Mouse (Mus musculus) cerebellum, adult 2 months (tissue): Measurements from ENCODE around the gene Ctdsp2.

Source experiments
- CTCF ChIP-seq: fragments of 200-500 bp; IDR thresholded peaks from 2 replicates; pipeline ENCODE4 v1.5.1; 2011; ENCODE audit warnings: low read depth, mild to moderate bottlenecking, control low read depth, low read length, moderate library complexity, borderline replicate concordance; ENCODE audit not compliant: insufficient read depth
- POLR2A ChIP-seq: fragments of 200-500 bp; IDR thresholded peaks from 2 replicates; pipeline ENCODE4 v1.6.1; 2011; ENCODE audit warnings: low read length, control low read depth, borderline replicate concordance; ENCODE audit not compliant: insufficient read depth

- no peak for TF ChIP-seq CTCF
- TF ChIP-seq POLR2A, result no peak
These were observed 5.5 kb upstream of the Ctdsp2 start for GRCm38 (mm10) chr10:126972988-126973387.
